Mouse (Mus musculus): ENCODE measurements around the gene Pacsin2. TPM values are rescaled to one million over a fixed set of nuclear protein-coding genes. Genes with fewer than 3 reads are reported as not detected.
"Not testable (repeated sequence)": the region's sequence is repeated elsewhere in the genome, so short reads cannot be mapped to it uniquely, and the experiment has no call there.

Pacsin2 gene
- 55.6 TPM in 2 replicates for polyA plus RNA-seq (2016; fragmentation: Nextera tagmentation; extraction: Ambion mirVana)

GRCm38 (mm10) chr15:83464083-83464904 lies at the start of gene Pacsin2:
Pacsin2 (minus strand) TSS chr15:83464606.
- peaks cover 23% of the 10 kb centered on the region for H3K4me1 ChIP-seq
- no peaks in the 10 kb centered on the region for H3K36me3 ChIP-seq
- DNase-seq (ENCODE audit: low spot score), result peak; percentile 99
- peak within 1 kb of the TSS; percentile 77 for H3K4me3 ChIP-seq
- H3K27me3 ChIP-seq (ENCODE audit: low read depth, poor library complexity, severe bottlenecking), result no peaks in the 10 kb centered on the region
- under 1% methylated on average over 87 of the region's 88 CpGs for WGBS
- H3K27ac ChIP-seq (replicated peaks), result peak within 1 kb of the TSS; percentile 92
- no peaks in the 10 kb centered on the region for H3K9me3 ChIP-seq (replicated peaks)

- H3K4me1 ChIP-seq, result peaks cover 17% of the 10 kb centered on the region
- WGBS, result 79% methylated on average over 13 of the region's 13 CpGs
- H3K36me3 ChIP-seq, result no peaks in the 10 kb centered on the region
- no peaks in the 10 kb centered on the region for H3K27me3 ChIP-seq (ENCODE audit: low read depth, poor library complexity, severe bottlenecking)
- no peak overlapping the region for H3K27ac ChIP-seq (replicated peaks)
- H3K4me3 ChIP-seq, result no peak overlapping the region
- no peaks in the 10 kb centered on the region for H3K9me3 ChIP-seq (replicated peaks)
- DNase-seq (ENCODE audit: low spot score), result no peak
Observed at GRCm38 (mm10) chr15:83512489-83513281, 48.3 kb upstream of the Pacsin2 start.

- Histone ChIP-seq H3K36me3 (peaks cover 3% of the 10 kb centered on the region; the same call in 1 of the 2 replicates), H3K27ac (replicated peaks) (peak within 1 kb of the TSS; percentile 88), H3K27me3 (ENCODE audit: low read depth, poor library complexity, severe bottlenecking) (no peaks in the 10 kb centered on the region), H3K4me1 (peaks cover 17% of the 10 kb centered on the region), H3K9me3 (replicated peaks) (no peaks in the 10 kb centered on the region), H3K4me3 (peak within 1 kb of the TSS; percentile 75)
- DNase-seq (ENCODE audit: low spot score), result peak; percentile 94
- WGBS, result 12% methylated on average over 41 of the region's 41 CpGs
Observed at GRCm38 (mm10) chr15:83510805-83511405, 46.5 kb upstream of the Pacsin2 start, which contains the start of gene Ttll1. Ttll1 (minus strand) TSS chr15:83510893.

DNA sequence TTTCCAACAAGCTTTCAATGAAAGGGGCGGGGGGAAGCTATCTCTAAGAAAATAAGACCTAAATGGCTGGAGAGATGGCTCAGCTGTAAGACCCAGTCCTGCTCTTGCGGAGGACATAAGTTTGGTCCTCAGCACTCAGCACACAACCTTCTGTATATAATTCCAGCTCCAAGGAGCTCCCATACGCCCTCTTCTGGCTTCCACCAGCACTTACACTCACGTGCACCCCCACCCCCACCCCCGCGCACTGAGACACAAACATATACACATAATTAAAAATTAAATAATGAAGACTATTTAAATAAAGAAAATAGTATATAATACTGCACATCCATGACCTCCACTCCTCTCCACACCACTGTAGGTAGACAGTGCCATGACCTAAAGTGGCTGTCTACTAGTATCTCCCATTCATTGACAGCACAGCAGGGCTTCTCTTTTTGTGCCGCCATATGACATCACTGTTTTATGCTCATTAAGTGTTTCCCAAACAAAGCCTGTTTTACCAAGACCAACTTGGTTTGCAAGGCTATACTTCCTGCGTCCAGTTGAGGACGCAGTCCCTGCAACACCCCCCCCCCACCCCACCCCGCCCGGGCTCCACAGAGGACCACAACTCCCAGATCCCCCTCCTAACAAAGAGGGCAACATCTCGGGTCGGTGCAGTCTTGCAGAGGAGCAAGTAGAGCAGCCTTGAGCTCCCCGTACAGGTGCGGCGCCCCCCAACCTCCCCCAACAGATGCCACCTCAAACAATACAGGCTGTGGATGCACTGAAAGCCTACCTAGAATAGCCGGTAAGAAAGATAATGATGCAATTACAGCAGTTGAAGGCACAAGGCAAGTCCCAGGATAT lies 45.8 kb upstream of the Pacsin2 start:
- 25% methylated on average over 17 of the region's 17 CpGs for WGBS
- Histone ChIP-seq H3K4me1 (peaks cover 17% of the 10 kb centered on the region), H3K27me3 (ENCODE audit: low read depth, poor library complexity, severe bottlenecking) (no peaks in the 10 kb centered on the region), H3K27ac (replicated peaks) (peak overlapping the region; percentile 88), H3K4me3 (peak overlapping the region; percentile 75), H3K36me3 (peaks cover 7% of the 10 kb centered on the region), H3K9me3 (replicated peaks) (0 out of 2 replicates have a peak, but pooled peaks cover 2% of the 10 kb centered on the region)
- DNase-seq (ENCODE audit: low spot score), result no peak

DNA sequence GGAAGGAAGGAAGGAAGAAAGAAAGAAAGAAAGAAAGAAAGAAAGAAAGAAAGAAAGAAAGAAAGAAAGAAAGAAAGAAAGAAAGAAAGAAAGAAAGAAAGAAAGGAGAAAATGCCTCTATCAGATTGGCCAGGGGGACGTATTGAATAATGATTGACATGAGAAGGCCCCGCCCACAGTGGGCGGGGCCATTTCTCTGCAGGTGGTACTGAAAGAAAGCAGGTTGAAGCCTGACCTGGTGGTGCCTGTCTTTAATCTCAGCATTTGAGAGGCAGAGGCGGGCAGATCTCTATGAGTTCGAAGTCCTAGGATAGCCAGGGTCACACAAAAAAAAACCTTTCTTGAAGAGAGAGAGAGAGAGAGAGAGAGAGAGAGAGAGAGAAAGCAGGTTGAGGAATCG lies 37.1 kb upstream of the Pacsin2 start:
- H3K4me3 ChIP-seq; DNase-seq (ENCODE audit: low spot score); H3K27me3 ChIP-seq (ENCODE audit: low read depth, poor library complexity, severe bottlenecking); H3K9me3 ChIP-seq (replicated peaks); H3K27ac ChIP-seq (replicated peaks); H3K4me1 ChIP-seq: not testable (repeated sequence)
- H3K36me3 ChIP-seq, result peaks cover 84% of the 10 kb centered on the region
- 80% methylated on average over 6 of the region's 6 CpGs for WGBS

GRCm38 (mm10) chr15:83500352-83500751 lies 35.9 kb upstream of the Pacsin2 start:
- no peaks in the 10 kb centered on the region for H3K27me3 ChIP-seq (ENCODE audit: low read depth, poor library complexity, severe bottlenecking)
- no peak for DNase-seq (ENCODE audit: low spot score)
- peaks cover 91% of the 10 kb centered on the region for H3K36me3 ChIP-seq
- 59% methylated on average over 3 of the region's 3 CpGs for WGBS
- H3K4me1 ChIP-seq, result no peaks in the 10 kb centered on the region
- no peak overlapping the region for H3K4me3 ChIP-seq
- H3K9me3 ChIP-seq (replicated peaks), result 0 out of 2 replicates have a peak, but pooled peaks cover 3% of the 10 kb centered on the region
- H3K27ac ChIP-seq (replicated peaks), result no peak overlapping the region

GRCm38 (mm10) chr15:83499211-83499755 lies 34.9 kb upstream of the Pacsin2 start:
- H3K9me3 ChIP-seq (replicated peaks), result no peaks in the 10 kb centered on the region
- peaks cover 91% of the 10 kb centered on the region for H3K36me3 ChIP-seq
- H3K4me1 ChIP-seq, result no peaks in the 10 kb centered on the region
- WGBS, result 92% methylated on average over 10 of the region's 10 CpGs
- no peaks in the 10 kb centered on the region for H3K27me3 ChIP-seq (ENCODE audit: low read depth, poor library complexity, severe bottlenecking)
- H3K4me3 ChIP-seq, result no peak overlapping the region
- H3K27ac ChIP-seq (replicated peaks), result no peak overlapping the region
- DNase-seq (ENCODE audit: low spot score), result no peak

DNA sequence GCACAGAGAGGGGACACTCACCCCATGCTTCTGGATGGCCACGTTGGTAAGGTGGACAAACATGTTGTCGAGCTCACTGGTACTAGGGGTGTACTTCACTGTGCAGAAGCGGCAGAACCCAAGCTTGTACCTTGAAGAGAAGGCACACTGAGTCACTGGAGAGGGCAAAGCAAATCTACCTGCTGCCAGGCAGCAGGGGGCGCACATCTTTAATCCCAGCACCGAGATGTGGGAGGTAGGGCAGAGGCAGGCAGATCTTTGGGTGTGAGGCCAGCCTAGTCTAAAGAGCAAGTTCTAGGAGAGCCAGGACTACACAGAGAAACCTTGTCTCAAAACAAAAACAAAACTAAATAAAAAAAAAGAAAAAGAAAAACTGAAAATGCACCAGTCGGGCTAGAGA lies 32.9 kb upstream of the Pacsin2 start:
- Histone ChIP-seq H3K36me3 (peaks cover 93% of the 10 kb centered on the region), H3K27ac (replicated peaks) (no peak overlapping the region), H3K4me1 (no peaks in the 10 kb centered on the region), H3K4me3 (no peak overlapping the region), H3K9me3 (replicated peaks) (no peaks in the 10 kb centered on the region), H3K27me3 (ENCODE audit: low read depth, poor library complexity, severe bottlenecking) (no peaks in the 10 kb centered on the region)
- no peak for DNase-seq (ENCODE audit: low spot score)
- 92% methylated on average over 6 of the region's 6 CpGs for WGBS

- no peak overlapping the region for H3K27ac ChIP-seq (replicated peaks)
- H3K9me3 ChIP-seq (replicated peaks), result no peaks in the 10 kb centered on the region
- WGBS, result 65% methylated on average over 22 of the region's 22 CpGs
- H3K4me1 ChIP-seq, result no peaks in the 10 kb centered on the region
- H3K27me3 ChIP-seq (ENCODE audit: low read depth, poor library complexity, severe bottlenecking), result no peaks in the 10 kb centered on the region
- H3K4me3 ChIP-seq, result peak overlapping the region; percentile 25
- H3K36me3 ChIP-seq, result peaks cover 97% of the 10 kb centered on the region
- DNase-seq (ENCODE audit: low spot score), result no peak
Observed at GRCm38 (mm10) chr15:83495787-83496367, 31.5 kb upstream of the Pacsin2 start.

DNA sequence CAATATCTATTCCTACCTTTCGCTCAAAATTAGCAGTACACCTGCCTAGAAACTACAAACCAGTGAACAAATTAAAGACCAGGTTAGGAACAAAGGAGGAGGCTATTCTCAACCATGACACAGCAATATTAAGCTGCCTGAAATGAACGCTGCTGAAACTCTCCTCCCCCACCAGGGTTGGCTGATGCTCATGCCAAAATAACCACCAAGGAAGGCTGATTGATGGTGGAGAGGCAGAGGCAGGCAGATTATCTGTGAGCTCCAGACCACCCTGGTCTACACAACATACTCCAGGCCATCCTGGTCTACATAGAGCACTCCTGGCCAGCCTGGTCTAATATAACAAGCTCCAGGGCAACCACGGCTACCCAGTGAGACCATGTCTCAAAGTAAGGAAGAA lies 30.8 kb upstream of the Pacsin2 start:
- 91% methylated on average over 3 of the region's 3 CpGs for WGBS
- H3K4me3 ChIP-seq, result no peak overlapping the region
- no peaks in the 10 kb centered on the region for H3K27me3 ChIP-seq (ENCODE audit: low read depth, poor library complexity, severe bottlenecking)
- H3K4me1 ChIP-seq, result no peaks in the 10 kb centered on the region
- no peak overlapping the region for H3K27ac ChIP-seq (replicated peaks)
- no peaks in the 10 kb centered on the region for H3K9me3 ChIP-seq (replicated peaks)
- no peak for DNase-seq (ENCODE audit: low spot score)
- H3K36me3 ChIP-seq, result peaks cover 97% of the 10 kb centered on the region

DNA sequence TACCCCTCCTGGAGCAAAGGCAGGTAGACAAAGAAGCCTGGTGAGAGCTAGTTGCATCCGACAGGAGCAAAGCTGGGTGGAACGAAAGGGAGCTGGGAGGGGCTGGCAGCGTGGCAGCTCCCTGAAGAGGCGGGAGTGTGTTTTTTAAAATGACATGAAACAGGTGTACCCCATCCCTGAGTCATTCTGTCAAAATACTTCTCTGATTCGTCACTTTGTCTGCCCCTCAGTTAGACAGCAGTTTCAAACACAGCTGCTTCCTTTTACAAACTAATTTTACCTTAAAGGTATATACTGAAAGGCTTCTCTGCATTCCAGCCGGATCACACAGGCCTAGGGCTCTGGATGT lies 30.1 kb upstream of the Pacsin2 start:
- Histone ChIP-seq H3K9me3 (replicated peaks) (no peaks in the 10 kb centered on the region), H3K4me3 (no peak overlapping the region), H3K4me1 (no peaks in the 10 kb centered on the region), H3K27ac (replicated peaks) (no peak overlapping the region), H3K27me3 (ENCODE audit: low read depth, poor library complexity, severe bottlenecking) (no peaks in the 10 kb centered on the region), H3K36me3 (peaks cover 94% of the 10 kb centered on the region)
- WGBS, result 88% methylated on average over 6 of the region's 6 CpGs
- no peak for DNase-seq (ENCODE audit: low spot score)
